Mouse (Mus musculus) gastrocnemius, adult 18-20 months (tissue): ENCODE measurements around the gene Zfp362. TPM values are rescaled to one million over a fixed set of nuclear protein-coding genes. Genes with fewer than 3 reads are reported as not detected.

Source experiments
- DNase-seq: peaks from one replicate; pipeline ENCODE4 v3.0.0; 2021; ENCODE audit warnings: low spot score
- long read RNA-seq, 2 experiments: library from polyadenylated mRNA; stranded (forward); transcript quantifications; one replicate each; pipeline ENCODE4 v2.0.0; 2021
- total RNA-seq, 2 experiments: library from RNA; stranded (reverse); gene quantifications; 2 replicates each; pipeline ENCODE4 v1.2.3; 2021

The Zfp362 gene
- total RNA-seq, result 1 to 10 TPM; 9.7 TPM
- long read RNA-seq, experiment 1, transcript Zfp362-202 (9 exons, 2,812 nt), result major isoform, 8 of 18 reads
- long read RNA-seq, experiment 1, partial matches to known transcripts, result 7 of 18 reads
- long read RNA-seq, experiment 1, other reads (novel, unspliced or antisense), result 3 of 18 reads
- long read RNA-seq, experiment 2, transcript Zfp362-202 (9 exons, 2,812 nt), result major isoform, 9 of 13 reads
- long read RNA-seq, experiment 2, partial matches to known transcripts, result 1 of 13 reads
- long read RNA-seq, experiment 2, other reads (novel, unspliced or antisense), result 3 of 13 reads

- peak; percentile 25 for DNase-seq
Measured at GRCm38 (mm10) chr4:128806043-128806826, at the start of gene Zfp362. Zfp362 (minus strand) TSS chr4:128806045.

GRCm38 (mm10) chr4:128855613-128856040, 49.8 kb upstream of the Zfp362 start:
- no peak for DNase-seq

- DNase-seq, result no peak
Measured at GRCm38 (mm10) chr4:128853117-128853516, 47.3 kb upstream of the Zfp362 start.

GRCm38 (mm10) chr4:128852266-128852887, 46.5 kb upstream of the Zfp362 start:
- DNase-seq, result no peak

DNA sequence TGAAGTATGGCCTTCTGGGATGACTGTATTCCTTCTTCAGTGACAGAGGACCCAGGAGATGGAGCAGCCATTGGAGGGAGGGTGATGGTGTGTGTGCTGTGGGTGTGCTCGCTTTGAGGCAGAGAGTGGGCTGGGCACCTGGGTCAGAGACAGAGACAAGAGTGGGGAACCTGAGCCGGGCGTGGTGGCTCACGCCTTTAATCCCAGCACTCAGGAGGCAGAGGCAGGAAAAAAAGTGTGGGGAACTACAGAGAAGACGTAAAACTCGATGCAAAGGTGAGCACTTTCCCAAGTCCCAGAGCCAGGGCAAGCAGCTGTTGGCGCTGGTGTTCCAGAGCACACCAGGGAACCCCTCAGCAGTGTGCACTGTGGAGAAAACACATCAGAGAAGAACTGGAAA, 43.8 kb upstream of the Zfp362 start:
- no peak for DNase-seq

- no peak for DNase-seq
Measured at GRCm38 (mm10) chr4:128848961-128849360, 43.1 kb upstream of the Zfp362 start.

DNA sequence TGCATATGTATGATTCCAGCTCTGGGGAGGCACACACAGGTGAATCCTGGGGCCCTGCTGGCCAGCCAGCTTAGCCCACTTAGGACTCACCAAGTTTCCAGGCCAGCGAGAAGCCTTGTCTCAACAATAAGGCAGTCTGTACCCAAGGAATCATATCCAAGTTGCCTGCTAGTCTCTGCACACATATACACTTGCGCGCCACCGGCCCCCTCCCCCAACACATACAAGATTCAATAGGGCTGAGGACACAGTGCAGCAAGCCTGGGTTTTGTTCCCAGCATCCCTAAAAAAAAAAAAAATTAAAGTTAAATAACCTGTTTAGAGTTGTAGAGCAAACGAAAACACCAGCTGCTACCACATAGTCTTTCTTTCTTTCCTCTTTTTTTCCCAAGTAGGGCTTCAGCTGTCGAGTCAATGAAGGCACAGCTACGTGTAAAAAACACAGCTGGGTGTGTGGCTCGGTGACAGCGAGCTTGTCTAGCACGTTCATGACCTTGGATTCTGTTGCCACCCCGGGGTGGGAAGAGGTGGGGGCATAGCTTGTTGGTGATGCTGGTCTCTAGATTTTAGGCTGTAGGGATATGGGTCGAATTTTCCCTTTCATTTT, 39.6 kb upstream of the Zfp362 start:
- DNase-seq, result no peak

GRCm38 (mm10) chr4:128844566-128844965, 38.7 kb upstream of the Zfp362 start:
- DNase-seq, result no peak

- no peak for DNase-seq
Measured at GRCm38 (mm10) chr4:128841259-128841658, 35.4 kb upstream of the Zfp362 start.

DNA sequence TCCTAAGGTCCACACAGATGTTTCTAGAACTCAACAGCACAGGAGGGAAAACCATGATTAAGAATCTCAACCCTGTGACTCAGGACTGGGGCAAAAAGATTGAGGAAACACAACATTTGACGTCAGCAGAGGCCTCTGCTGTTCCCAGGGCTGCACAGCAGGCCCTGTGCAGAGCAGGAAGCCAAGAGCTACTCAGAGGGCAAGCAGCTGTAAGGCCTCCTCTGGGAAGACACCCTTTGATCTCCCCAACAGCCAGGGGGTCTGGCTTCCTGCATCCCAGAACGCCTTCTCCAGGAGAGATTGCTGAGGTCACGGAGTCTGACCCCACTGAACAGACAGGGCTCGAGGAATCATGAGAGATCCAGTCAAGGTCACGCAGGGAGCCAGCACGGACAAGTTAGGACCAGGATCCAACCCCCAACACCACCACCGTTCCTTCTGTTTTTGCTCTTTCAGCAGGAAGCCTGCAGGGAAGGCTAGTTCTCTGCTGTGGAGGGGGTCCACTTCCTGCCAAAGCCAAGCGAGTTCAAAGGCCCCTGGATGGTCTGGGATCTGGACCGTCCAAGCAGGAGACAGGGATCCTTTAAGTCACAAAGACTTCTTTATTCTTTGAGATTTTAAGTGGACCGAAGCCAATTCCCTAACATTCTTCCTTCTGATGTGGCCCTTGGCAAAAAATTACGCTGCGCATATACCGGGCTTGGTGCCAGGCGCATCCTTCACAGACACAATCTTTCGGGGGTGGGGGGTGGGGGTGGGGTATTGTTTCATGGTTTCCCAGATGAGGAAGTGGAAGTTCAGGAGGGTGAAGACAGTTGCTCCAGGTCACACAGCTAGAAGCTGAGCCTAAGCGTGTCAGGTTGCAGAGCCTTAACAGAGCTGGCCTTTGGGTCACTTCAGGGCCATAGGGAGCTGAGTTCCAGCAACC, 34.2 kb upstream of the Zfp362 start:
- DNase-seq, result peak; percentile 7

DNA sequence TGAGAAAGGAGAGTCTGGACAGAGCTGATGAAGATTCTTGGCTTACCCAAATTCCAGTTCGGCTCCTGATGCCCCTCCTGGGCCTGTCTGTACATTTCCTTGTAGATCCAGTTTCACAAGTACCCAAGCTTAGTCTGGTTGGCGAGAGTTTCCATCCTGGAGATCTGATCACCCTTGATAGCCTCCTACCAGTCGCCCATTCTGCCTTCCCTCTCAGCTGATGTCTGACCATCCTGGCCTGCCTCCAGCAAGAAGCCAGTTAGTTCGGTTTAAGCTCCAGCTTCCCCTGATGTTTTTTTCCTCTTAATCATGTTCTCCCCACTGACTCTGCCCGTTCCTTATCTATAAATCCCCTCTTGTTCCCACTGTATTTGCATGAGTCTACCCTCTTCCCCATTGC, 32.4 kb upstream of the Zfp362 start:
- DNase-seq, result no peak

GRCm38 (mm10) chr4:128824131-128824530, 18.3 kb upstream of the Zfp362 start:
- no peak for DNase-seq

DNA sequence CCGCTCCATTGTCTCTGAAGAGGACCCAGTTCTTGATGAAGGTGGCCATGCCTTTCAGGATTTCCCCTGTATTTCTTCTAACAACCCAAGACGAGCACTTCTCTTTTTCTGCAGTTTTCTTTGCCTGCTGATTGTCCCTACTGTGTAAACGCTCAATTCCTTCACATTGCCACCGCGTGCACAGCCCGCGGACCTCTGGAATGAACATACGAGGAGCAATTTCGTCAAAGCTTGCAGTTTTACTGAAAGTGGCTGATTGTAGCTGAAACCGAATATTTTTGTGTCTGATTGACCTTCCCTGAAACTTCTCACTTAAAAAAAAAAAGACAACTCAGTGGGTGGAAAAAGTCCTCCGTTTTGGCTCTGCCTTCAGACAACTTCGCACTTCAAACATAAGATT, 14.7 kb upstream of the Zfp362 start:
- DNase-seq, result no peak

- no peak for DNase-seq
Measured at GRCm38 (mm10) chr4:128817011-128817410, 11.2 kb upstream of the Zfp362 start.

- DNase-seq, result peak; percentile 86
Measured at GRCm38 (mm10) chr4:128811382-128812056, 5.7 kb upstream of the Zfp362 start.

GRCm38 (mm10) chr4:128806827-128807179, 958 bp upstream of the Zfp362 start:
- DNase-seq, result peak; percentile 41

- DNase-seq, result no peak
Measured at GRCm38 (mm10) chr4:128805150-128806042, 449 bp downstream of the Zfp362 start.

DNA sequence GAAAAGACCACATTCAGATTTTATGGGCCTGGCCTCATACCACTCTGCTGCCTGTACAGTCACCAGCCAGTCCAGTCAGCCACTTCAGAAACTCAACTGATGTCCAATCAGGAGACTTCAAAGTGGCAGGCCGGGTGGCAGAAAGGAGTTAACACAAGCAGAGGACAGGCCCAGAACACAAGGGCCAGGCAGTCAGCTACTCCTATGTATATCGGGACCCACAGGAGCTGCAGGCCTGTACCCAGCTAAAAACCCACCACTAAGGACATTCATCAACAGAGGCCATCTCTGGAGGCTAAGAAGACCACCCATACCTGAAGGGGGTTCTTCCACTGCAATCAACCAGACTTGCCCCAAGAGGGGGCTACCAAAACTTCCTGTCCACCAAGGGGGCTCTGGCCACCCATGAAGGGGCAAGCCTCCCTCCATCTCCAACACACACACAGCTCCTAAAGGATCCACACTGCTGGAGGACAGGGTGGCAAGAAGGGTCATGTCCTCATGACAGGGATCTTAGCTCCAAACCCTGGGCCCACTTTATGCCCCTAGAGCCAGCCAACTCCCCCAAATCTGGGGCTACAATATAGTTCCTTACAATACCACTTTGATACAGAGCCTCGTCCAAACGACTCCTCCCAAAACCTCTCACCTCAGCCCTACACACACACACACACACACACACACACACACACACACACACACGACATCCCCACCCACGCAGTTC, 1.3 kb downstream of the Zfp362 start:
- DNase-seq, result no peak

DNA sequence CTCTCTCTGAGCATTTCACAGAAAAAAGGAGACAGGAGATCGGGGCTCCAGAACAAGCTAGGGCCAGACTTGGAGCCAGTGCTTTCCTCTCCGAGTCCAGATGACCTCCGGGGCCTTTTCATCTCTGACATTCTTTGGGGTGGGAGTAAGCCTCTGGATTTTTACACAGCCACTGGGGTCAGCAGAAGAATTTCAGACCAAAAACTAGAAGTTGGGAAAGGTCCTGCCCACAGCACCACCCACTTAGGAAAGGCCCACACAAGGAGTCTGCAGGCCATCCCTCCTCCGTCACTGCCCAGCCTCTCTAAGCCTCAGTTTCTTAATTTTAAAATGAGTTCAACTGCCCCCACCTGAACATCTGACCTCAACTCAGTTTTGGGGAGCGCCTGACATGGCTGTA, 2.3 kb downstream of the Zfp362 start:
- no peak for DNase-seq
